Mouse (Mus musculus) lung, adult 2 months (tissue): ENCODE data around the gene Serpina3i.

Experiments used
- CTCF ChIP-seq: fragments of 200-500 bp; IDR thresholded peaks from 2 replicates; pipeline ENCODE4 v1.5.1; 2011; ENCODE audit warnings: mild to moderate bottlenecking, low read length, control low read depth; ENCODE audit not compliant: insufficient read depth
- POLR2A ChIP-seq: fragments of 200-500 bp; IDR thresholded peaks from 2 replicates; pipeline ENCODE4 v1.6.1; 2011; ENCODE audit warnings: low read depth, mild to moderate bottlenecking, control low read depth, low read length, borderline replicate concordance; ENCODE audit errors: extremely low read depth

DNA sequence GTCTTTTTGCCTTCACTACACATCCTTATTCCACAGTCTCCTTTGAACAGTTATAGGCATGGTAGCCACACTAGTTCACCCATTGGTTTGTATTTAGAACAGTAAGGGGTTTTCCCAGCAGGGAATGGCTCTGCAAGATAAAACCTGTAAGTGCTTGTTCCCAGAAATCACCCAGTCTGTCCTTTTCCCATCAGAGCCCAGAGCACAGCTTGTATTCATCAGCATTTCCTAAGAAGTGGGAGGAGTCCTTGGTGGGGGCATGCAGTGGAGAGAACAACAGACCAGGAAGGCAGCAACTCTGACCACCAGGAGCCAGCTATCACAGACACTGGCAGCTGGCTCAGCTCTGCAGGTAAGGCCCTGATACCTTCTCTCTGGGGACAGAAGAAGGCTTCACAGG is at the start of gene Serpina3i:
- no peak for TF ChIP-seq CTCF
- no peak for TF ChIP-seq POLR2A
